Comparison of ENCODE assay signal across 9 mouse cellular contexts in genomic region chr2:167368328-167368727, GRCm38 (mm10). TPM values are rescaled to one million over a fixed set of nuclear protein-coding genes. Genes with fewer than 3 reads are reported as not detected.
DNase-seq lines count a peak whose midpoint lies in the region; ATAC-seq lines count a peak whose summit lies in the region.
"Had no signal": no experiment of that assay in that cellular context is flagged by ENCODE, and none has a peak within 500 bp of the region (broad histone marks: within the 10 kb centered on the region; RNA-seq: fewer than 3 reads in every experiment).

No protein-coding gene starts in this region.

- peak; percentile 86 to 91 for DNase-seq in B cell, adult 2 months
- peak; percentile 78 to 82 for DNase-seq in CD8-positive naive resting alpha-beta T cell, adult 2 months (ENCODE audit: low read depth in 2 of 2, low spot score in 2 of 2)
- peak; percentile 57 for DNase-seq in liver
- no peak for DNase-seq in layer of hippocampus, postnatal 14 days (ENCODE audit: low spot score in 2 of 2)
- no peak for DNase-seq in right cerebral cortex, adult 18-20 months
- DNase-seq in ovary, postnatal 36 days (ENCODE audit: low spot score): no peak
- DNase-seq in layer of hippocampus, adult 9-10 months (ENCODE audit: low spot score): no peak

- peak; percentile 92 for ATAC-seq in neutrophil, adult 5-6 weeks (ENCODE audit: extremely low read depth, insufficient number of reproducible peaks, low FRiP score, poor library complexity, severe bottlenecking)
- ATAC-seq: forebrain, embryonic 15.5 days had no signal

RNA-seq across cellular contexts. Expression of gene B4galt5, which starts 19.3 kb away (rescaled TPM):
- 42.5 and 50.4 TPM in 2 replicates for total RNA-seq in neutrophil, adult 5-6 weeks (2017)
- 10 to 100 TPM; 58.8 to 60.5 TPM for total RNA-seq in layer of hippocampus, postnatal 14 days (2021)

RNA-seq across cellular contexts. Expression of gene Slc9a8, which starts 53.2 kb away (rescaled TPM):
- total RNA-seq in neutrophil, adult 5-6 weeks (2017): 43.5 and 52.9 TPM in 2 replicates
- 10 to 100 TPM; 29.9 to 33.3 TPM for total RNA-seq in layer of hippocampus, postnatal 14 days (2021)

Comparison
In these comparisons a context has a peak if more than half of its experiments do, and no peak if none do; other contexts are left out.
1. DNase-seq: peak in B cell, adult 2 months (2 of 2), CD8-positive naive resting alpha-beta T cell, adult 2 months (2 of 2) and liver (single experiment); none in layer of hippocampus, postnatal 14 days (0 of 2), right cerebral cortex, adult 18-20 months (single experiment), ovary, postnatal 36 days (single experiment) and layer of hippocampus, adult 9-10 months (single experiment).